ENCODE assay signal across 9 mouse cellular contexts in the genomic region with DNA sequence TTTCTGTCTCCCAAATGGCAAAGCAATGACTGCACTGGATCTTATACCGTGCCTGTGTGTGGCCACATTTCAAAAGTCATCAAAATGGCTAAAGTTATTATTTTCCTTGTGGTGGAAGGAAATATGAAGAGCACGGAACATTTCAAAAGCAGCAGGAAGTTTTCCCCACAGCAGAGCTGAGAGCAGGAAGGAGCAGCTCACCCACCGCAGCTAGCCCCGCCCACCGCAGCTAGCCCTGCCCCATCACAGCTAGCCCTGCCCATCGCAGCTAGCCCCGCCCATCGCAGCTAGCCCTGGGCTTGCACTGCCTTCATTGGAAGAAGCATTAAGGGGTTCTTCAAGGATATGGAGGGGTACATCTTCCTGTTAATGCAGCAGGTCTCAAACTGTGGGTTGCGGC.
DNase-seq lines count a peak whose midpoint lies in the region; ATAC-seq and TF ChIP-seq lines count a peak whose summit lies in the region.
"Had no signal": no experiment of that assay in that cellular context is flagged by ENCODE, and none has a peak within 500 bp of the region (broad histone marks: within the 10 kb centered on the region; RNA-seq: fewer than 3 reads in every experiment).

No protein-coding gene starts in this region.

- no peaks in the 10 kb centered on the region for H3K9me3 ChIP-seq in liver, embryonic 11.5 days (ENCODE audit: control insufficient read depth, low read length)
- no peaks in the 10 kb centered on the region for H3K9me3 ChIP-seq in midbrain, embryonic 10.5 days (replicated peaks)
- H3K9me3 ChIP-seq: lung, embryonic 15.5 days had no signal

- DNase-seq in heart, postnatal 4 days: peak; percentile 24
- no peak for DNase-seq in heart, adult 2 months
- peak; percentile 55 for DNase-seq in WW6 (ENCODE audit: low read depth, low spot score)
- no peak for DNase-seq in liver, embryonic 11.5 days (ENCODE audit: low spot score)
- peak; percentile 46 for DNase-seq in testis, postnatal 14 days (ENCODE audit: low spot score)
- no peak for DNase-seq in embryo, embryonic 10.5 days (ENCODE audit: low spot score)
- DNase-seq in midbrain, embryonic 10.5 days (ENCODE audit: low spot score): no peak
- no peak for DNase-seq in urinary bladder, postnatal 10 days (ENCODE audit: low spot score)

- no peak overlapping the region for H3K4me2 ChIP-seq in liver, embryonic 11.5 days
- H3K4me2 ChIP-seq: lung, embryonic 15.5 days had no signal

- no peak for TF ChIP-seq POLR2A in heart, adult 2 months (IDR thresholded peaks at IDR 0.05; ENCODE audit: insufficient read depth, low read depth, low read length)

- H3K79me2 ChIP-seq in heart, adult 2 months (replicated peaks; ENCODE audit: control insufficient read depth, insufficient read depth, low read length): no peaks in the 10 kb centered on the region

- H3K4me3 ChIP-seq in heart, adult 2 months: no peak overlapping the region
- H3K4me3 ChIP-seq in liver, embryonic 11.5 days (ENCODE audit: low read depth, low read length): no peak overlapping the region
- H3K4me3 ChIP-seq in midbrain, embryonic 10.5 days: no peak overlapping the region
- H3K4me3 ChIP-seq: lung, embryonic 15.5 days had no signal

- intact Hi-C loops in heart, adult 2 months (cut with DNase I): loop anchor here (5.0 kb wide), 1 partner anchor 33 kb away; no protein-coding TSS in a partner anchor

- WGBS in heart, adult 2 months: 51% methylated on average over 9 of the region's 9 CpGs
- 43% methylated on average over 9 of the region's 9 CpGs for WGBS in liver, embryonic 11.5 days
- 62% methylated on average over 9 of the region's 9 CpGs for WGBS in midbrain, embryonic 10.5 days

- H3K9ac ChIP-seq in heart, adult 2 months (ENCODE audit: low read depth, low read length): no peak overlapping the region
- no peak overlapping the region for H3K9ac ChIP-seq in liver, embryonic 11.5 days (ENCODE audit: low read depth, low read length)
- H3K9ac ChIP-seq: lung, embryonic 15.5 days had no signal

- no peaks in the 10 kb centered on the region; the same call in 1 of the 2 replicates for H3K27me3 ChIP-seq in heart, adult 2 months (ENCODE audit: control insufficient read depth, insufficient read depth, low read length)
- no peaks in the 10 kb centered on the region for H3K27me3 ChIP-seq in liver, embryonic 11.5 days (replicated peaks; ENCODE audit: control insufficient read depth, insufficient read depth, low read length)
- no peaks in the 10 kb centered on the region for H3K27me3 ChIP-seq in midbrain, embryonic 10.5 days (ENCODE audit: low read depth, poor library complexity, severe bottlenecking)
- H3K27me3 ChIP-seq: lung, embryonic 15.5 days had no signal

- ATAC-seq in liver, embryonic 11.5 days (replicated peaks; ENCODE audit: low FRiP score): peak; percentile 82

- no peak overlapping the region for H3K27ac ChIP-seq in heart, adult 2 months
- H3K27ac ChIP-seq in liver, embryonic 11.5 days (ENCODE audit: low read depth, low read length): no peak overlapping the region
- H3K27ac ChIP-seq in midbrain, embryonic 10.5 days (replicated peaks): no peak overlapping the region
- H3K27ac ChIP-seq: lung, embryonic 15.5 days had no signal

- no peak for TF ChIP-seq EP300 in heart, adult 2 months (IDR thresholded peaks at IDR 0.05; ENCODE audit: insufficient read depth, low read depth, low read length)

- no peak for TF ChIP-seq CTCF in heart, adult 2 months (IDR thresholded peaks at IDR 0.05)

- H3K36me3 ChIP-seq in heart, adult 2 months (ENCODE audit: control insufficient read depth, insufficient read depth, low read length): no peaks in the 10 kb centered on the region
- no peaks in the 10 kb centered on the region for H3K36me3 ChIP-seq in liver, embryonic 11.5 days (ENCODE audit: control insufficient read depth, insufficient read depth, low read length)
- H3K36me3 ChIP-seq in midbrain, embryonic 10.5 days: no peaks in the 10 kb centered on the region
- H3K36me3 ChIP-seq: lung, embryonic 15.5 days had no signal

- no peaks in the 10 kb centered on the region for H3K4me1 ChIP-seq in heart, adult 2 months (ENCODE audit: control insufficient read depth, insufficient read depth, low read length)
- peaks cover 2% of the 10 kb centered on the region; the same call in 1 of the 2 replicates for H3K4me1 ChIP-seq in liver, embryonic 11.5 days (replicated peaks; ENCODE audit: control insufficient read depth, insufficient read depth, low read length)
- H3K4me1 ChIP-seq in midbrain, embryonic 10.5 days: peaks cover 8% of the 10 kb centered on the region

Comparison
In these comparisons a context has a peak if more than half of its experiments do, and no peak if none do; other contexts are left out.
1. DNase-seq: peak in heart, postnatal 4 days (single experiment), WW6 (single experiment) and testis, postnatal 14 days (single experiment); none in heart, adult 2 months (0 of 2), liver, embryonic 11.5 days (single experiment), embryo, embryonic 10.5 days (single experiment), midbrain, embryonic 10.5 days (single experiment) and urinary bladder, postnatal 10 days (single experiment).